Mouse (Mus musculus): Measurements from ENCODE around the gene Lin52. TPM values are rescaled to one million over a fixed set of nuclear protein-coding genes. Genes with fewer than 3 reads are reported as not detected.

The Lin52 gene
- polyA plus RNA-seq, 1 experiment = 29.5 TPM

DNA sequence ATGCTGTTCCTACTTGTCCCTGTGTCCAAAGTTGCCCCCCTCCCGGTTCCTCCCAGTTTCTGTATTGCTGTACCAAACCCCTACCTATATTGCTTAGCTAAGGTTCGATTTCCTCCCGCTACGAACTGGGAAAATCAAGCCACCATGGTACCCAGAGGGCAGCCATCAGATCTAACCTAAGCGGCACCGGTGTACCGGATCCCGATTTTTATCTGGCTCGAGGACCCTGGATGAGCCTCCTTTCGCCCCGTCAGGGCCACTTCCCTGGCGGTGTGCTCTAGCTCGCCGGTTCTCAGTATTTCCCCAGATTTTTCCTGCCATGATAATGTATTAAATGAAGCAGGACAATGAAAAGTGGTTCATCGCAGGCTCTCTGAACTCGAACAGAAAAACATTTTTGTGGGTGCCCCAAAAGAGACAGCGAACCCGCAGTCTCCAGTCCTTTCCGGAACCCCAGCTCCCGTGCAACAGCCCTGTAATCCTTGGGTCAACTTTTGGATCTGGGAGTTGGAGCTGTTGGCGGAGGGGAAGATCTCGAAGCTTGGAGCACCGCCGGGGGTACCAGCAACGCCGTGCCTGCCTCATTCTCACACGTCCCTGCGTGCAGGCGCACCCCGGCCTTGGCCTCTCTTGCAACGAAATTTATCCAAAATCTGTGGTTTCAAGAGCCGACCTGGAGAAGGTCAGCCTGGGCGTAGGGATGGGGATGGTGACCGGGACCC, 119.6 kb downstream of the Lin52 start:
- Histone ChIP-seq H3K9ac (ENCODE audit: low read depth, poor library complexity, severe bottlenecking) (peak overlapping the region; percentile 13; the same call in 1 of the 2 replicates), H3K9me3 (replicated peaks; ENCODE audit: control insufficient read depth, insufficient read depth, low read length, poor library complexity, severe bottlenecking) (no peaks in the 10 kb centered on the region), H3K27ac (ENCODE audit: insufficient read depth, low read length) (no peak overlapping the region), H3K36me3 (ENCODE audit: control insufficient read depth, insufficient read depth, low read length, poor library complexity, severe bottlenecking) (no peaks in the 10 kb centered on the region), H3K4me1 (ENCODE audit: control insufficient read depth, insufficient read depth, low read length) (no peaks in the 10 kb centered on the region), H3K27me3 (ENCODE audit: control insufficient read depth, insufficient read depth, low read length, poor library complexity, severe bottlenecking) (peaks cover 14% of the 10 kb centered on the region), H3K4me3 (ENCODE audit: low read depth, low read length) (peak overlapping the region; percentile 50)
- TF ChIP-seq CTCF (IDR thresholded peaks at IDR 0.05; ENCODE audit: low read depth, low read length) (no peak), POLR2A (IDR thresholded peaks at IDR 0.05; ENCODE audit: insufficient read depth, low read length) (no peak), EP300 (IDR thresholded peaks at IDR 0.05; ENCODE audit: insufficient read depth, low read depth, low read length) (no peak)

DNA sequence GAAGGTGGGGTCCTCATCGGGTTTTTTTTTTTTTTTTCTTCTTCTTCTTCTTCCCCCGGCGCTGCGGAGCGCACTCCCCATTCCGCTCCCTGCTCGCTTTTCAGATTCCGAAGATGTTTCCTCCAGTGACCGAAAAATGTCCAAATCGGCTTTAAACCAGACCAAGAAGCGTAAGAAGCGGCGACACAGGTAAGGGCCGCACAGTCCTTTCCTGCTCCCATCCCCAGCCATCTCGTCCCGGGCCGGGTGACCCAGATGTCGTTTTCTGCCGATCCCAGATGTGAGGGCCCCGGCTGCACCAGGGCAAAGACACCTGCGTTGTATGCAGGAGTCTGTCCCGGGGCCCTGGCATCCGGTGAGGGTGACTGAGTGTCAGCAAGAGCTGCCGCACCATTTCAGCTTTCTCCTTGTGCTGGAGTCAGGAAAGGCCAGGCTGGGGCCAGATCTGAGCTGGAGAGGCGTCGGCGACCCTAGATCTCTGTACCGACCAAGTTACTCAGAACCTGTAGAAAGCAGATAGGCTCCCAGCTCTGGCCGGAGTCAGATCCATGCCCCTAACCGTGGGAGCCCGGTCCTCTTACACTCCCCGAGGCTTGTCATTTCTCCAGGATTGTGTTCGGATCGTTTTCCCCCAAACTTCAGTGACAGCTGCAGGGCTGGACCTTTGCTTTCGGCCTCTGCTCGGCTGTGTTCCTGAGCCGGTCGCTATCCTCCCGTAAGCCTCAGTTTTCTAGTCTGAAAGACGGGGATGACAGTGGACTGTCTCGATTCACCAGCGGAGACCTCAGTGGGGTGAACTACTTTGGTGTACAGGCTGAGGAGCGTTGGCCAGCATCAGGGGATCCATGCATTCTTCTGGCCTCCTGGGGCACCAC, 120.5 kb downstream of the Lin52 start:
- Histone ChIP-seq H3K4me1 (ENCODE audit: control insufficient read depth, insufficient read depth, low read length) (no peaks in the 10 kb centered on the region), H3K4me3 (ENCODE audit: low read depth, low read length) (peak overlapping the region; percentile 50), H3K27me3 (ENCODE audit: control insufficient read depth, insufficient read depth, low read length, poor library complexity, severe bottlenecking) (peaks cover 14% of the 10 kb centered on the region), H3K9ac (ENCODE audit: low read depth, poor library complexity, severe bottlenecking) (peak overlapping the region; percentile 13), H3K36me3 (ENCODE audit: control insufficient read depth, insufficient read depth, low read length, poor library complexity, severe bottlenecking) (no peaks in the 10 kb centered on the region), H3K27ac (ENCODE audit: insufficient read depth, low read length) (no peak overlapping the region), H3K9me3 (replicated peaks; ENCODE audit: control insufficient read depth, insufficient read depth, low read length, poor library complexity, severe bottlenecking) (no peaks in the 10 kb centered on the region)
- TF ChIP-seq EP300 (IDR thresholded peaks at IDR 0.05; ENCODE audit: insufficient read depth, low read depth, low read length) (no peak), CTCF (IDR thresholded peaks at IDR 0.05; ENCODE audit: low read depth, low read length) (no peak), POLR2A (IDR thresholded peaks at IDR 0.05; ENCODE audit: insufficient read depth, low read length) (no peak)

DNA sequence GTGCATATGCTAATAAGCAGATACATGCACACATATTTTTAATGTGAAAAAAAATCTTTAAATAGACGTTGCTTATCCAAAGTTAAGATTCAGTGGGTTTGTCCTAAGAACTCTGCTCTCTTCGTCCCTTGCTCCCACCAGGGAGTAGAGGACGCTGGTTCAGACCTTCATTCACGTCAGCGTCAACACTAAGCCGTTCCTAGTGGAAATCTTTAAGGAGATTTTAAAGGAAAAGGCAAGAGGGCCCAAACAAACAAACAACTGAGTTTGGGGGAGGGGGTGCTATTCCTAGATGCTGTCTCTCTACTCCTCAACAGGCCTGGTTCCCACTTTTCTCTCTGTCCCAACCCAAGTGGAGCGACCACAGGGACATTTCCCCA, 121.1 kb downstream of the Lin52 start:
- Histone ChIP-seq H3K27me3 (ENCODE audit: control insufficient read depth, insufficient read depth, low read length, poor library complexity, severe bottlenecking) (peaks cover 14% of the 10 kb centered on the region), H3K9me3 (replicated peaks; ENCODE audit: control insufficient read depth, insufficient read depth, low read length, poor library complexity, severe bottlenecking) (no peaks in the 10 kb centered on the region), H3K4me1 (ENCODE audit: control insufficient read depth, insufficient read depth, low read length) (no peaks in the 10 kb centered on the region), H3K36me3 (ENCODE audit: control insufficient read depth, insufficient read depth, low read length, poor library complexity, severe bottlenecking) (no peaks in the 10 kb centered on the region), H3K4me3 (ENCODE audit: low read depth, low read length) (no peak overlapping the region), H3K9ac (ENCODE audit: low read depth, poor library complexity, severe bottlenecking) (no peak overlapping the region), H3K27ac (ENCODE audit: insufficient read depth, low read length) (no peak overlapping the region)
- TF ChIP-seq EP300 (IDR thresholded peaks at IDR 0.05; ENCODE audit: insufficient read depth, low read depth, low read length) (no peak), CTCF (IDR thresholded peaks at IDR 0.05; ENCODE audit: low read depth, low read length) (no peak), POLR2A (IDR thresholded peaks at IDR 0.05; ENCODE audit: insufficient read depth, low read length) (no peak)

DNA sequence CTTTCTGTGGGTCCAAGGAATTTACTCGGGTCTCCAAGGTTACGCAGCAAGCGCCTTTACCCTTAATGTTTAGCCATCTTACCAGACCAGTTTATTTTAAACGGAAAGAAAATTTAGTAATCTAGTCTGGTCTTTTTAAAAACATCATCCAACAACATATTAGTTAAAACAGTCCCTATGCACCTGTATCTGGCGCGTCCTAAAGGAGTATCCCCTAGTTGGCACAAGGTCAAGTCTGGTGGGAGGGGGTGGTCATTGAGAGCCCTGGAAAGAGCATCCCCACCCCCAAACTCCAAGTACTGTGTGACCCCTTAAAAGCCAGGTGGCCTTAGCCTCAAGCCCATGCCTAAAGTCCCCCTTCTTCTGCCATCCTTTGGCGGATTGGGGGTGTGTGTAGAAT, 121.9 kb downstream of the Lin52 start:
- H3K4me1 ChIP-seq (ENCODE audit: control insufficient read depth, insufficient read depth, low read length) = no peaks in the 10 kb centered on the region
- no peak overlapping the region for H3K4me3 ChIP-seq (ENCODE audit: low read depth, low read length)
- H3K27ac ChIP-seq (ENCODE audit: insufficient read depth, low read length) = no peak overlapping the region
- peaks cover 14% of the 10 kb centered on the region for H3K27me3 ChIP-seq (ENCODE audit: control insufficient read depth, insufficient read depth, low read length, poor library complexity, severe bottlenecking)
- no peaks in the 10 kb centered on the region for H3K36me3 ChIP-seq (ENCODE audit: control insufficient read depth, insufficient read depth, low read length, poor library complexity, severe bottlenecking)
- TF ChIP-seq EP300 (IDR thresholded peaks at IDR 0.05; ENCODE audit: insufficient read depth, low read depth, low read length) = no peak
- no peak overlapping the region for H3K9ac ChIP-seq (ENCODE audit: low read depth, poor library complexity, severe bottlenecking)
- H3K9me3 ChIP-seq (replicated peaks; ENCODE audit: control insufficient read depth, insufficient read depth, low read length, poor library complexity, severe bottlenecking) = no peaks in the 10 kb centered on the region

DNA sequence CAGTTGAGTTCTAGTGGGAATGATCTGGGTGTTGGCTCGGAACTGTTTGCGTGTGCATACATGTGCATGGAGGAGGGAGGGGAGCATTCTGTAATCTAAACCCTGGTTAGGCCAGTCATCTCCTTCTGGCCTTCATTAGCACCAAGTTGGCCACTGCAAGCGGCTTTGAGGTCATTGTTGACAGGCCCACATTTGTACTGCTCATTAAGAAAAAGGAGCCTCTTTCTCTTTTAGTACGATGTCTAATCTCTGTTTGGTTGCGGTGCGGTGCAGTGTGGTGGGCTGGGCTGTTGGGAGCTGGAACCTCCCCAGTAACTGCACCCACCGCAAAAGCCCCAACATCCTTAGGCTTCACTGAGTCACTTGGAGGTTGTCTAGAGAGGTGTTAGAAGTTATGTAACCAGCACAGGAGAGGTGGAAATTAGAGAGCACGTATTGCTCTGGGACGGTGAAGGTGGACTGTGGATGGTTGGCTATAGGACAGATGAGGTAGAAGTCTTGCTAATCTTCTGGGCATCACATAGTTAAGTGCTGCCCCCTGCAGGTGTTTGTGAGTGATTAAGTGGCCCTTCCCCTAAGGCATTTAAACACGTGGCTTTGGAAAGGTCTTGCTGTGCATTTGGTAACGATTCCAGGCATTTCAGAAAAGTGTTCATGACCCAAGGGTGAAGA, 126.7 kb downstream of the Lin52 start:
- Histone ChIP-seq H3K27me3 (ENCODE audit: control insufficient read depth, insufficient read depth, low read length, poor library complexity, severe bottlenecking) (no peaks in the 10 kb centered on the region), H3K27ac (ENCODE audit: insufficient read depth, low read length) (no peak overlapping the region), H3K4me3 (ENCODE audit: low read depth, low read length) (no peak overlapping the region), H3K36me3 (ENCODE audit: control insufficient read depth, insufficient read depth, low read length, poor library complexity, severe bottlenecking) (no peaks in the 10 kb centered on the region), H3K9ac (ENCODE audit: low read depth, poor library complexity, severe bottlenecking) (no peak overlapping the region), H3K9me3 (replicated peaks; ENCODE audit: control insufficient read depth, insufficient read depth, low read length, poor library complexity, severe bottlenecking) (no peaks in the 10 kb centered on the region), H3K4me1 (ENCODE audit: control insufficient read depth, insufficient read depth, low read length) (no peaks in the 10 kb centered on the region)
- no peak for TF ChIP-seq EP300 (IDR thresholded peaks at IDR 0.05; ENCODE audit: insufficient read depth, low read depth, low read length)
- no peak for TF ChIP-seq CTCF (IDR thresholded peaks at IDR 0.05; ENCODE audit: low read depth, low read length)
- TF ChIP-seq POLR2A (IDR thresholded peaks at IDR 0.05; ENCODE audit: insufficient read depth, low read length) = no peak
